Mouse (Mus musculus) gastrocnemius, postnatal 4 days (tissue): ENCODE results near the gene Add3. TPM values are rescaled to one million over a fixed set of nuclear protein-coding genes. Genes with fewer than 3 reads are reported as not detected.

Source experiments
- DNase-seq, 2 experiments: peaks; one replicate each; pipeline ENCODE4 v3.0.0; 2021 to 2022; ENCODE audit warnings: low spot score in 2 of 2, mixed read lengths in 2 of 2
- total RNA-seq, 2 experiments: library from RNA; stranded (reverse); gene quantifications; 2 replicates each; pipeline ENCODE4 v1.2.3; 2021

Gene Add3
- total RNA-seq, 2 experiments from 2014 or later, result 76.6 to 85.1 TPM

DNA sequence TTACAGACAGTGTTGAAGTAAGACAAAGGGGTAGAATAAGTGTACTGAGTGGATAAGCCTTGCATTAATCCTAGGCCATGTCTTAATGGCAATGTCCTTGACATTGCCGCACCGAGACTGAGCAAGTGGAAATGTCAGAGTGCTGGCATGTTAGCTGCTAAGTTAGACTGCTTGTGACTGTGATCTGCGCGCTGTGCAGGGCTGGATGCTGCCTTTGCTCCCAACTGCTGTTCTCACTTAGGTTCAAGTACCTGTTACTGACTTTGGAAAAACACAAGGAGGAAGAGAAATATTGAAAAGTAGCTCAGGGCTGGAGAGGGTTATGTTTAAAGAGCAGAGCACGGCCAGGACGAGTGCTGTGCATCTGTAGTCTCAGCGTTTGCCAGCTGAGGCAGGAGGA, 24.4 kb downstream of the Add3 start:
- no peak for DNase-seq

- DNase-seq, result no peak
Measured at GRCm38 (mm10) chr19:53165305-53166240, 25.3 kb downstream of the Add3 start.

DNA sequence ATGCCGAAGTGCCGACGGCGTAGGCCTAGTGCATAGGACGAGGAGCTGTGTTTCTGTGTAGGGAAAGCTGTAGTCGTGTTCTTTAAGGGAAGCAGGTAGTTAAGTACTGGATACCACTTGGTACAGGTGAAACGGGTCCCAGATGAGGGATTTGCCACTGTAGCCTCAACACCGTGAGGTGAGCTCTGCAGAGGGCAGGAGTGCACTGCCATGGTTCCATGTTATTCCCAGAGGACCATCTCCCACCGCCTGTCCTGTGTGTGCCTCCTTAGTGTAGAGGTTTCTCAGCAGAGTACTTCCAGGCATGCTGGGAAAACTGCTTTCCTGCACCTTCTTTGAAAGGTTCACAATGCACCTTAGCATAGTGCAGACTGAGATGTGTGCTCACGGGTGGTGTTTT, 26.1 kb downstream of the Add3 start:
- DNase-seq, result no peak

DNA sequence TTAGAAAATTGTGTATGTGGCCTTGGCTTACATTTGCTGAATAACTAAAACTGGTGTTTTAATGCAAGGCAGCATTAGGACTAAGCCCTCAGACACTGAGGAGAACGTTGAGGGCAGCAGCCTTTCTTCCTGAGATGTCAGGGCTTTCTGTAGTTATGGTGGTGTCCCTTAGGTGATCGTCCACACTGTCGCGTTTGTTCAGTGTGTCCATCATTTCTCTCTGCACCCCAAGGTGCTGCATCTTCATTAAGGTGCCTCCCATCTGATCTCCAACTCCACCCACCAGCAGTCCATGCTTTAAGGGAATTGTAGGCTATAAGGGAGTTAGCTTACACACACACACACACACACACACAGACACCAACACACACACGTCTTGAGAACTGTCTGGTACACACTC, 28.3 kb downstream of the Add3 start:
- DNase-seq, result no peak

DNA sequence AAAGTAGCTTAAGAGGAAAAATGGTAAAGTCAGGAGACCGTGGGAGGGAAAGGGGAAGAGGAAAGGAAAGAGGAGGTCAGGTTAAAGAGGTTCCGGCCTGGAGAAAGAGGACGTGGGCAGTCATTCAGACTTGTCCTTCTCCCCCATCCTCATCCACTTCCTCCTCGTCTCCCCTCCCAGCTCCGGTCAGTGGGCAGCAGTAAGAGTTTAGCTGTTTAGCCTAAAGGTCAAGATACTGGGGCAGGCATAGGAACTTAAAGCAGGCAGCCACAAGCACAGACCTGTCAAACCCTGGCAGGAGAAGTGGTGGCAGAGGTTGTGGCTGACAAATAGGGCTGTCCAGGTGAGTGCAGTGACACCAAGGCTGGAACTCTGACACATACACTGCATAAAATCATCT, 30.4 kb downstream of the Add3 start:
- DNase-seq, result no peak

GRCm38 (mm10) chr19:53174034-53174433, 33.8 kb downstream of the Add3 start:
- DNase-seq, result no peak

GRCm38 (mm10) chr19:53175550-53175949, 35.3 kb downstream of the Add3 start:
- DNase-seq, result no peak

- DNase-seq, result no peak
Measured at GRCm38 (mm10) chr19:53176518-53176917, 36.3 kb downstream of the Add3 start.

DNA sequence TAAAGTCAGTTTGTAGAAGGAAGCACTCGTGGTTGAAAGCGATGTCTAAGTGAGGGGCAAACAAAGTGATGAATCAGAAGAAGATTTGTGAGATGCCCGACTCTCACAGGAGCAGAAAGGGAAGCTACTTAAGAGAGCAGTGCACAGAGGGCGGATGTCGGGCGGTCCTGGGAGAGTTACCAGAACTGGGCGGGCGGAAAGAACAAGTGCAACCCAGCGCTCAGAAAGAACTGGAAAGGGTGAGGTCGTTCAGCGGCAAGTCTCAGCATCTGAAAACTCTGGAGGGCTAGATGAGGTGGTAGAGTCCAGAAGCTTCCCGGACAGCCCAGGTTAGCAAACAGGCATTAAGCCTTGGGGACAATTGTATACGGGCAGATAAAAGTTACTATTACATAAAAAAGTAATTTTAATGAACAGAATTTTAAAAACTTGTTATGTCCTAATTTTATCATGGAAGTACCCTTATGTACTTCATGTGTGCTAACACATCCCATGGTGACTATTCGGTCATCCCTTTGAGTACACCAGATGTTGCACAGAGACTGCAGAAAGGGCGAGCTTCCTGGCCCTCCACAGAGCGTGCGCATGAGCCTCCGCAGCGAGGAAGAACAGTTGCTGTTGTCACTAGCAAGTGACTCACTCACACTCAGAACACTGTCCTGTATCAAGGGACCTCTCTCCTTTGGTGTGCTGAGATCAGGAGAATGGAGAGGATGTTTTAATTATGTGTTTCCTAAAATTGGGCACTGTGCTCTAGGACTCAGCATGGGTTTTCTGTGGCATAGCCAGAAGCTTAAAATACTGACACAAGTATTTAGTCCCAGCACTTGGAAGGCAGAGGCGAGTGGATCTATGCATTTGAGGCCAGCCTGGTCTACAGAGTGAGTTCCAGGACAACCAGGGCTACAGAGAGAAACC, 38.6 kb downstream of the Add3 start:
- no peak for DNase-seq

GRCm38 (mm10) chr19:53180168-53180803, 40.0 kb downstream of the Add3 start:
- no peak for DNase-seq

- DNase-seq, result peak in 1 of 2 experiments; percentile 29
Measured at GRCm38 (mm10) chr19:53181003-53181861, 41.0 kb downstream of the Add3 start.

- DNase-seq, result no peak
Measured at GRCm38 (mm10) chr19:53183620-53184019, 43.4 kb downstream of the Add3 start.

DNA sequence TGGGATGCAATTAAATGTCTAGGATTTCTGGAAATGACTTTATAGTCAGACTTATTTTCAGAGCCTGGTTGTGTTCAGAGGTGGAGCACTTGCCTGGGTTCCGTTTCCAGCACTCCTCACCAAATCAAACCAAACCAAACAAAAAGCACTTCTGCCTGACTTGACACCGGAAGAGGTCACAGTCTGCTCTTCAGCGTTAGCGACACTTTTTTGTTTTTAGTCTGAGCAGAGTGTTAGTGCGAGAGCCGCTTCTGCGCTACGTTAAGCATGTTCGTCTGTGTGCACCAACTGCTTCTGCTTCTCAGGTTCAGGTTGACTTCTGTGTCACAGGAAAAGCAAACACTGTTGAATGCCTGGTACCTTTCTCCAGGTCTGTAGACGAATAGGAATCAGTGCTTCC, 44.0 kb downstream of the Add3 start:
- DNase-seq, result no peak

- no peak for DNase-seq
Measured at GRCm38 (mm10) chr19:53184911-53185310, 44.7 kb downstream of the Add3 start.

DNA sequence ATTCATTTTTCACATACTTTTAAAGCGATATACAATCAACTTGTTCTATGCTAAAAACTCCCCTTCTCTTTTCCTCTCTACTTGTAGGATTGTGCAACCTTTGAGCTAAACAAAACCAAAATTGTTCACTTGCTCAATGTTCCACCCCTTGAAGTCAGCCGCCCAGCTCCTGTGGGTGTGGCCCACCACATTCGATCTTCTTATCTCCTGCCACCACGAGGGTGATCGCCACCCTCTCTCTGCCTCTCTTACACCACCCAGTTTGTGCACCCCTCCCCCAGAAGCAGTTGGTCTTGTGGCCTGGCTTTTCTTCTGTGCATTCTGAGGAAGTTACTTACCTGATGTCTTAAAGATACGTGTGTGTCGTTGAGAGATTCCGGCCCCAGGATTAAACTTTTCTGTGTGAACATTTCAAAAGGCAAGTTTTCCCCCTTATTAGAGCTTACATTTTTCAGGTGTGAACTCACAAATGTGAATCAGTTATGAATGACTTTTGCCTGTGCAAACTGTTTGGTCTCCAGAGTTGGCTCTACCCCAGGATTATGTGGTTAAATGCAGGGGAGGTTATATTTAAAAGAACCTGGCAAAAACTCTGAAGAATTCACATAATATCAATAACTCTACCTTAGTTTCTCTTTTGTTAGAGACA, 45.4 kb downstream of the Add3 start:
- DNase-seq, result no peak

GRCm38 (mm10) chr19:53186456-53186855, 46.2 kb downstream of the Add3 start:
- no peak for DNase-seq

DNA sequence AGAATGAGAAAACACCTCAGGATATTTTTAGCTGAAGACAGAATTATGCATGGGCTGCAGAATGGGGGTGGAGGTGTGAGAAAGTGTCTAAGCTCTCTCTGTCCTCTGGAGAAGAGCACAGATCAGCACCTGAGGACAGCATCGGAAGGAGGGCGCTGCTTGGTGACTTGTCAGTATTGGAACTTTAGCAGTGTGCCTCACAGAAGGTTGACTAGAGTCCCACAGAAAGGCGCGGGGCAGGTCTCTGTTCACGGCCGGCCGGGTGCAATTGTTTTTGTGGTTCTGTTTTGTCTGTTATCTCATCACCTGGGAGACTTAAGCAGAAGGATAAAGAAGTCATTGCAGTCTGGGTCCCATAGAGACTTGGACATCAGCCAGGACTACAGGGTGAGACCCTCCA, 47.3 kb downstream of the Add3 start:
- no peak for DNase-seq

DNA sequence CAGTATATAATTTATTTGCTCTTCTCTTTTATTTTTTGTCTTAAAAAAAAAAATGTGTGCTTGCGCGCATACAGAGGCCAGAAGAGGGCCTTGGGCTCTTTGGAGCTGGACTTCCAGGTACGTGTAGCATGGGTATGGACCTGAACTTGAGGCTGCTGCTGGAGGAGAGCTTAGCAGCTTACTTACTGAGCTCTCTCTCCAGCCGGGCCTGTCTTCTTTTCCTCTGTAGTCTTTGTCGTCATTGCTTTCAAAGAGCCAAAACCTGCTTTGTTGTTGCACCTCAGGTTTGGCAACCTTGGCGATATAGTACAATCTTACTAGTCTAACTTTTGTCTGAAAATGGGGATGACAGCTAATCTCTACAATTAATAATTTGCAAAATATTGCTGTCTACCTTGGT, 47.9 kb downstream of the Add3 start:
- no peak for DNase-seq

DNA sequence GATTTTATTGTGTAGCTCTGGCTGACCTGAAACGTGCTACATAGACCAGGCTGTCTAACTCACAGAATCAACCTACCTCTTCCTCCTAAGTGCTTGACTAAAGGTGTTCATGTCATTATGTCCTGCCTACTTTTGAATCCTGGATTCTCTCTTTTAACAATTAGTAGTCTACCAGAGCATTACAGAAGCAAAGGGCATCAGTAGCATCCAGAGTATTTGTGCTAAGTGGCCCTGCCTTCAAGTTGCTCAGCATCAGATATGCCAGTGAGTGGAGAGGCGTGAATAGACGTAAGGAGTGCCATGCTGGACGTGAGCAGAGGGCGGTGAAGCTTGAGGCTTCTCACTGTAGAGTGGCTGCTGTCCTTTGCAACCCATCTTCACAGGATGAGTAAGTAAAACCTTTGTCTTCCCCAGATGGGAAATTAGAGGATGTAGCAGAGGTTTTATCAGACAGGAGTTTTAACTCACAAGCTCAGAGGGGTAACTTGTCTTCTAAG, 48.5 kb downstream of the Add3 start:
- DNase-seq, result no peak

DNA sequence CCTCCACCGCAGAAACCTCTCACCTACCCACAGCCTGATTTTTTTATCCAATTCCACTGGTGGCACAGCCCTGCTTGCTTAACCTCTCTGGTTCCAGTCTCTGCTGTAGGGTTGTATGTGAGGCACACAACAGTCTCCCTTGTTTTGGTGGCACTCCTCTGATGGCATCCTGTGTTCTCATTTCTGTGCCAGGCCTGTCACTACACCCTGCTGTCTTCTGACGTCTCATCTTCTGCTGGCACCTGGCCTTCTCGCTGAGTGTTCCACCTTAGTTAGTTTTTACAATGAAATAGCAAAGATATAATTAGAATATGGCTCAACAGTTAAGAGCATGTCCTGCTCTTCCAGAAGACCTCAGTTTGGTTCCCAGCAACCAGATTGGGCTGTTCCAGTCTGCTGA, 49.5 kb downstream of the Add3 start:
- no peak for DNase-seq
